Comparison of ENCODE assay signal across 17 mouse cellular contexts in the genomic region with DNA sequence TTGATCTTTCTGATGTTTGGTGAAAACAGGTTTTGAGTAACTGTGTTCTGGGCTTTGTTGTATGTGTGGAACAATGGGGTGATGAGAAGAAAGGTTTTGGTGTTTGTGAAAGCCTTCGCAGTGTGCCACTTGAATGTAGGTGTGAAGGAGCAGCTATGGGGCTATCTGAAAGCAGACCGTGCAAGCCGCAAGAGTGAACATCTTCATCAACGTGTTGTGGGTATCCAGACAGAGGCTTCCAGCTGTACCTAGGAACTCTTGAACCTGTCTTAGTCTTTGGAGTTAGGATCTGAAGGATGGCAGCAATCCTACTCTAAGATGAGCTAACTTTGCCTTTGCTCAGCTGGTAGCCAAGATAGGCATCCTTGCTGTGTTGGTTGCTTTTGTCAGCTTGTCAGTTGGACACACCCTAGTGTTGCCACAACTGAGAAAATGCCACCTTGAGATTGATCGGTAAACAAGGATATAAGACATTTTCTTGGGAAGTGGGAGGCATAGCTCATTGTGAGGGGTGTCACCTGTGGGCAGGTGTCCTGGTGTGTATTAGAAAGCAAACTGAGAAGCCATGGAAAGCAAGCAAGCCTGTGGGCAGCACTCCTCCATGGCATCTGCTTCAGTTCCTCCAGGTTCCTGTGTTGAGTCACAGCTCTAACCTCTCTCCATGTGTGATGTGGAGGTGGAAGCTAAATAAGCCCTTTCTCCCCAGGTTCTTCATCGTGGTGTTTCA. TPM values are rescaled to one million over a fixed set of nuclear protein-coding genes. Genes with fewer than 3 reads are reported as not detected.
DNase-seq lines count a peak whose midpoint lies in the region; ATAC-seq lines count a peak whose summit lies in the region.
"Had no signal": no experiment of that assay in that cellular context is flagged by ENCODE, and none has a peak within 500 bp of the region (broad histone marks: within the 10 kb centered on the region; RNA-seq: fewer than 3 reads in every experiment).

No protein-coding gene starts in this region.

- H3K27ac ChIP-seq in forebrain, embryonic 10.5 days, result no peak overlapping the region
- H3K27ac ChIP-seq in forebrain, embryonic 14.5 days (ENCODE audit: low read depth, low read length), result no peak overlapping the region
- H3K27ac ChIP-seq: embryonic facial prominence, embryonic 10.5 days had no signal

- ATAC-seq in forebrain, embryonic 14.5 days, result no peak

- DNase-seq in forebrain, embryonic 10.5 days (ENCODE audit: extremely low spot score, low spot score), result no peak
- no peak for DNase-seq in forebrain, embryonic 14.5 days (ENCODE audit: low spot score)
- peak; percentile 51 to 66 for DNase-seq in left cerebral cortex, adult 18-20 months (ENCODE audit: low spot score in 2 of 2)
- DNase-seq in left cerebral cortex, postnatal 10 days (ENCODE audit: extremely low spot score in 1 of 2, low spot score in 2 of 2), result no peak
- peak; percentile 74 for DNase-seq in right cerebral cortex, adult 18-20 months
- no peak for DNase-seq in right cerebral cortex, postnatal 4 days
- DNase-seq in telencephalon, adult 2 months (ENCODE audit: low read depth, low spot score), result peak; percentile 79
- no peak for DNase-seq in embryo, embryonic 10.5 days (ENCODE audit: low spot score)
- DNase-seq: adrenal gland, adult 2 months; cerebellum, postnatal 14 days; heart, postnatal 36 days; kidney, adult 2 months; kidney, postnatal 14 days; thymus, postnatal 36 days had no signal

- H3K36me3 ChIP-seq in forebrain, embryonic 10.5 days (replicated peaks), result peaks cover 82% of the 10 kb centered on the region
- peaks cover 62% of the 10 kb centered on the region for H3K36me3 ChIP-seq in forebrain, embryonic 14.5 days (ENCODE audit: control insufficient read depth, insufficient read depth, low read length)

- intact Hi-C loops in left cerebral cortex, postnatal 10 days (cut with DNase I), result no loop called here

- H3K4me2 ChIP-seq in forebrain, embryonic 14.5 days (ENCODE audit: low read length), result no peak overlapping the region
- H3K4me2 ChIP-seq: heart, embryonic 12.5 days had no signal

- peaks cover 42% of the 10 kb centered on the region for H3K4me1 ChIP-seq in forebrain, embryonic 10.5 days
- H3K4me1 ChIP-seq in forebrain, embryonic 14.5 days (ENCODE audit: control insufficient read depth, insufficient read depth, low read length), result peaks cover 10% of the 10 kb centered on the region

- no peaks in the 10 kb centered on the region for H3K27me3 ChIP-seq in forebrain, embryonic 10.5 days (ENCODE audit: poor library complexity, severe bottlenecking)
- H3K27me3 ChIP-seq in forebrain, embryonic 14.5 days (replicated peaks; ENCODE audit: control insufficient read depth, insufficient read depth, low read length), result no peaks in the 10 kb centered on the region
- H3K27me3 ChIP-seq: heart, embryonic 12.5 days had no signal

- no peak overlapping the region for H3K9ac ChIP-seq in forebrain, embryonic 14.5 days (ENCODE audit: low read length)
- H3K9ac ChIP-seq: heart, embryonic 12.5 days had no signal

- no peaks in the 10 kb centered on the region for H3K9me3 ChIP-seq in forebrain, embryonic 10.5 days
- no peaks in the 10 kb centered on the region for H3K9me3 ChIP-seq in forebrain, embryonic 14.5 days (replicated peaks; ENCODE audit: control insufficient read depth, low read length)
- H3K9me3 ChIP-seq: embryonic facial prominence, embryonic 10.5 days; heart, embryonic 12.5 days had no signal

- 83% methylated on average over 6 of the region's 6 CpGs for WGBS in forebrain, embryonic 10.5 days
- 83% methylated on average over 6 of the region's 6 CpGs for WGBS in forebrain, embryonic 14.5 days

- H3K4me3 ChIP-seq in forebrain, embryonic 10.5 days, result peak overlapping the region; percentile 2; the same call in 1 of the 2 replicates
- H3K4me3 ChIP-seq in forebrain, embryonic 14.5 days (ENCODE audit: low read depth, low read length), result no peak overlapping the region
- H3K4me3 ChIP-seq: embryonic facial prominence, embryonic 10.5 days; erythroblast, embryonic 14.5 days; heart, embryonic 12.5 days had no signal

RNA-seq across cellular contexts. Expression of a gene that starts 5.1 kb away (rescaled TPM):
- polyA plus RNA-seq in forebrain, embryonic 10.5 days (2016; fragmentation: Nextera tagmentation; extraction: Ambion mirVana), result 885 and 915 TPM in 2 replicates
- 979 and 1,156 TPM in 2 replicates for polyA plus RNA-seq in forebrain, embryonic 14.5 days (2014; fragmentation: Nextera tagmentation; extraction: Ambion mirVana)
- 1,000 to 10,000 TPM in 1 of 2 experiments, 100 to 1,000 TPM in 1; 988 to 1,071 TPM for total RNA-seq in left cerebral cortex, adult 18-20 months (2021)
- 1,000 to 10,000 TPM; 1,219 to 1,311 TPM for total RNA-seq in left cerebral cortex, postnatal 10 days (2021)

Comparison
In these comparisons a context has a peak if more than half of its experiments do, and no peak if none do; other contexts are left out.
1. DNase-seq: peak in left cerebral cortex, adult 18-20 months (2 of 2), right cerebral cortex, adult 18-20 months (single experiment) and telencephalon, adult 2 months (single experiment); none in forebrain, embryonic 10.5 days (single experiment), forebrain, embryonic 14.5 days (single experiment), left cerebral cortex, postnatal 10 days (0 of 2), right cerebral cortex, postnatal 4 days (single experiment) and embryo, embryonic 10.5 days (single experiment).